Mouse (Mus musculus): ENCODE measurements around the gene Them7. TPM values are rescaled to one million over a fixed set of nuclear protein-coding genes. Genes with fewer than 3 reads are reported as not detected.

Them7 gene
- polyA plus RNA-seq, 1 experiment from 2014 or later: 0.58 TPM

- ATAC-seq (ENCODE audit: low FRiP score, low read depth): no peak
- Histone ChIP-seq H3K4me1 (no peaks in the 10 kb centered on the region), H3K4me3 (no peak overlapping the region), H3K36me3 (peaks cover 50% of the 10 kb centered on the region), H3K9ac (no peak overlapping the region), H3K27me3 (replicated peaks) (no peaks in the 10 kb centered on the region), H3K27ac (no peak overlapping the region), H3K9me3 (no peaks in the 10 kb centered on the region), H3K4me2 (replicated peaks) (no peak overlapping the region)
- 91% methylated on average over 17 of the region's 17 CpGs for WGBS
These were observed 165.1 kb downstream of the Them7 start for GRCm38 (mm10) chr2:105389007-105389890.

- Histone ChIP-seq H3K9ac (no peak overlapping the region), H3K27me3 (replicated peaks) (no peaks in the 10 kb centered on the region), H3K27ac (no peak overlapping the region), H3K4me1 (no peaks in the 10 kb centered on the region), H3K36me3 (peaks cover 40% of the 10 kb centered on the region), H3K4me3 (no peak overlapping the region), H3K9me3 (no peaks in the 10 kb centered on the region), H3K4me2 (replicated peaks) (no peak overlapping the region)
- peak; percentile 44; the same call in 1 of the 2 replicates for ATAC-seq (ENCODE audit: low FRiP score, low read depth)
- WGBS: 88% methylated on average over 6 of the region's 6 CpGs
These were observed 166.7 kb downstream of the Them7 start for GRCm38 (mm10) chr2:105390653-105391413.

- 92% methylated on average over 4 of the region's 4 CpGs for WGBS
- H3K27ac ChIP-seq: no peak overlapping the region
- no peak for ATAC-seq (ENCODE audit: low FRiP score, low read depth)
These were observed 167.3 kb downstream of the Them7 start for GRCm38 (mm10) chr2:105391414-105391784.

GRCm38 (mm10) chr2:105392514-105392913 is 168.4 kb downstream of the Them7 start:
- Histone ChIP-seq H3K9me3 (no peaks in the 10 kb centered on the region), H3K4me2 (replicated peaks) (no peak overlapping the region), H3K27me3 (replicated peaks) (no peaks in the 10 kb centered on the region), H3K4me3 (no peak overlapping the region), H3K9ac (no peak overlapping the region), H3K36me3 (peaks cover 31% of the 10 kb centered on the region), H3K4me1 (peaks cover 7% of the 10 kb centered on the region; the same call in 1 of the 2 replicates), H3K27ac (no peak overlapping the region)
- no peak for ATAC-seq (ENCODE audit: low FRiP score, low read depth)
- WGBS: 56% methylated on average over 2 of the region's 2 CpGs

More at GRCm38 (mm10) chr2:105391414-105391784, 167.3 kb downstream of the Them7 start:
- Histone ChIP-seq H3K27me3 (replicated peaks) (no peaks in the 10 kb centered on the region), H3K4me2 (replicated peaks) (no peak overlapping the region), H3K9ac (no peak overlapping the region), H3K4me3 (no peak overlapping the region), H3K4me1 (no peaks in the 10 kb centered on the region), H3K36me3 (peaks cover 35% of the 10 kb centered on the region), H3K9me3 (no peaks in the 10 kb centered on the region)

GRCm38 (mm10) chr2:105394375-105394774 is 170.3 kb downstream of the Them7 start:
- WGBS: 96% methylated on average over 4 of the region's 4 CpGs
- no peaks in the 10 kb centered on the region for H3K27me3 ChIP-seq (replicated peaks)
- H3K9ac ChIP-seq: no peak overlapping the region
- no peak overlapping the region for H3K4me3 ChIP-seq
- no peaks in the 10 kb centered on the region for H3K9me3 ChIP-seq
- H3K4me2 ChIP-seq (replicated peaks): no peak overlapping the region
- no peak for ATAC-seq (ENCODE audit: low FRiP score, low read depth)
- H3K36me3 ChIP-seq: peaks cover 18% of the 10 kb centered on the region
- no peak overlapping the region for H3K27ac ChIP-seq
- peaks cover 18% of the 10 kb centered on the region for H3K4me1 ChIP-seq

GRCm38 (mm10) chr2:105396066-105396465 is 171.9 kb downstream of the Them7 start:
- H3K4me1 ChIP-seq: peaks cover 21% of the 10 kb centered on the region
- no peak overlapping the region for H3K27ac ChIP-seq
- no peak overlapping the region for H3K9ac ChIP-seq
- no peak for ATAC-seq (ENCODE audit: low FRiP score, low read depth)
- WGBS: 97% methylated on average over 9 of the region's 9 CpGs
- no peaks in the 10 kb centered on the region for H3K27me3 ChIP-seq (replicated peaks)
- no peak overlapping the region for H3K4me2 ChIP-seq (replicated peaks)
- no peak overlapping the region for H3K4me3 ChIP-seq
- H3K9me3 ChIP-seq: no peaks in the 10 kb centered on the region
- peaks cover 14% of the 10 kb centered on the region for H3K36me3 ChIP-seq

- 0 out of 2 replicates have a peak, but pooled peaks cover 3% of the 10 kb centered on the region for H3K36me3 ChIP-seq
- peaks cover 21% of the 10 kb centered on the region for H3K4me1 ChIP-seq
- peak overlapping the region; percentile 69 for H3K4me3 ChIP-seq
- no peaks in the 10 kb centered on the region for H3K9me3 ChIP-seq
- peak overlapping the region; percentile 94 for H3K4me2 ChIP-seq (replicated peaks)
- peak overlapping the region; percentile 85; the same call in 1 of the 2 replicates for H3K9ac ChIP-seq
- 23% methylated on average over 5 of the region's 5 CpGs for WGBS
- no peaks in the 10 kb centered on the region for H3K27me3 ChIP-seq (replicated peaks)
- H3K27ac ChIP-seq: no peak overlapping the region
- ATAC-seq (ENCODE audit: low FRiP score, low read depth): no peak
These were observed 173.5 kb downstream of the Them7 start for GRCm38 (mm10) chr2:105397446-105398211.

GRCm38 (mm10) chr2:105398636-105399084 is 174.5 kb downstream of the Them7 start:
- WGBS: under 1% methylated on average over 31 of the region's 31 CpGs
- Histone ChIP-seq H3K9ac (peak overlapping the region; percentile 85), H3K4me1 (peaks cover 21% of the 10 kb centered on the region), H3K36me3 (0 out of 2 replicates have a peak, but pooled peaks cover 3% of the 10 kb centered on the region), H3K27me3 (replicated peaks) (no peaks in the 10 kb centered on the region), H3K9me3 (no peaks in the 10 kb centered on the region), H3K27ac (peak overlapping the region; percentile 60; the same call in 1 of the 2 replicates), H3K4me3 (peak overlapping the region; percentile 69), H3K4me2 (replicated peaks) (peak overlapping the region; percentile 94)
- ATAC-seq (ENCODE audit: low FRiP score, low read depth): peak; percentile 64

- H3K9ac ChIP-seq: peak within 1 kb of the TSS; percentile 85
- no peaks in the 10 kb centered on the region for H3K27me3 ChIP-seq (replicated peaks)
- peak within 1 kb of the TSS; percentile 94 for H3K4me2 ChIP-seq (replicated peaks)
- H3K4me1 ChIP-seq: peaks cover 21% of the 10 kb centered on the region
- H3K9me3 ChIP-seq: no peaks in the 10 kb centered on the region
- WGBS: 1% methylated on average over 57 of the region's 57 CpGs
- H3K4me3 ChIP-seq: peak within 1 kb of the TSS; percentile 69
- peak; percentile 92 for ATAC-seq (ENCODE audit: low FRiP score, low read depth)
- no peaks in the 10 kb centered on the region for H3K36me3 ChIP-seq
- peak within 1 kb of the TSS; percentile 60; the same call in 1 of the 2 replicates for H3K27ac ChIP-seq
These were observed 175.2 kb downstream of the Them7 start, which contains the start of gene Rcn1 for GRCm38 (mm10) chr2:105399085-105399891. TSS of gene Rcn1 (minus strand) at chr2:105399319.

- H3K27ac ChIP-seq: no peak overlapping the region
- H3K27me3 ChIP-seq (replicated peaks): no peaks in the 10 kb centered on the region
- H3K9me3 ChIP-seq: no peaks in the 10 kb centered on the region
- no peak for ATAC-seq (ENCODE audit: low FRiP score, low read depth)
- no peak overlapping the region for H3K9ac ChIP-seq
- no peak overlapping the region for H3K4me3 ChIP-seq
- H3K36me3 ChIP-seq: no peaks in the 10 kb centered on the region
- H3K4me2 ChIP-seq (replicated peaks): no peak overlapping the region
- 89% methylated on average over 4 of the region's 4 CpGs for WGBS
- peaks cover 21% of the 10 kb centered on the region for H3K4me1 ChIP-seq
These were observed 176.4 kb downstream of the Them7 start for GRCm38 (mm10) chr2:105400558-105400957.

- WGBS: 92% methylated on average over 2 of the region's 2 CpGs
- H3K36me3 ChIP-seq: no peaks in the 10 kb centered on the region
- H3K27ac ChIP-seq: no peak overlapping the region
- peaks cover 17% of the 10 kb centered on the region for H3K4me1 ChIP-seq
- H3K27me3 ChIP-seq (replicated peaks): no peaks in the 10 kb centered on the region
- no peaks in the 10 kb centered on the region for H3K9me3 ChIP-seq
- H3K4me2 ChIP-seq (replicated peaks): no peak overlapping the region
- ATAC-seq (ENCODE audit: low FRiP score, low read depth): no peak
- no peak overlapping the region for H3K4me3 ChIP-seq
- no peak overlapping the region for H3K9ac ChIP-seq
These were observed 178.1 kb downstream of the Them7 start for GRCm38 (mm10) chr2:105402180-105402579.
